Mouse (Mus musculus) gastrocnemius, postnatal 14 days (tissue): ENCODE data around the gene Dcps. TPM values are rescaled to one million over a fixed set of nuclear protein-coding genes. Genes with fewer than 3 reads are reported as not detected.

Experiments
- total RNA-seq, 2 experiments: library from RNA; stranded (reverse); gene quantifications; 2 replicates each; pipeline ENCODE4 v1.2.3; 2021

Gene Dcps
- total RNA-seq, 2 experiments from 2014 or later, result 5.8 to 7.4 TPM

Other genes starting within 250 kb of the Dcps start
- gene St3gal4, start 56.8 kb downstream of the Dcps start, total RNA-seq, result 1 to 10 TPM; 5.8 to 7.3 TPM
- 100 to 1,000 TPM; 167 to 168 TPM for gene Srpr, start 24.1 kb upstream of the Dcps start, total RNA-seq
- gene Tirap, start 24.2 kb upstream of the Dcps start, total RNA-seq, result 10 to 100 TPM; 17.0 to 20.0 TPM
- 10 to 100 TPM; 34.7 to 40.1 TPM for gene Foxred1, start 35.0 kb upstream of the Dcps start, total RNA-seq
- gene Fam118b, start 91.7 kb upstream of the Dcps start, total RNA-seq, result 10 to 100 TPM; 18.1 to 19.8 TPM
- gene Rpusd4, start 91.8 kb upstream of the Dcps start, total RNA-seq, result 1 to 10 TPM; 6.7 to 6.8 TPM
- gene Cdon, start 245.1 kb upstream of the Dcps start, total RNA-seq, result 10 to 100 TPM; 17.7 to 21.7 TPM